Mouse (Mus musculus) ES-E14 (cell line): Measurements from ENCODE around the gene Scube1.

Experiments used
- CHD2 ChIP-seq: IDR thresholded peaks from 2 replicates; pipeline ENCODE4 v1.6.1; 2014; ENCODE audit warnings: mild to moderate bottlenecking, low read depth, low read length, inconsistent platforms
- HCFC1 ChIP-seq: IDR thresholded peaks from 2 replicates; pipeline ENCODE4 v1.6.1; 2012; ENCODE audit warnings: low read length, inconsistent platforms, borderline replicate concordance; ENCODE audit not compliant: insufficient read depth
- ZNF384 ChIP-seq: IDR thresholded peaks from 2 replicates; pipeline ENCODE4 v1.6.1; 2012; ENCODE audit warnings: low read depth, low read length, inconsistent platforms

DNA sequence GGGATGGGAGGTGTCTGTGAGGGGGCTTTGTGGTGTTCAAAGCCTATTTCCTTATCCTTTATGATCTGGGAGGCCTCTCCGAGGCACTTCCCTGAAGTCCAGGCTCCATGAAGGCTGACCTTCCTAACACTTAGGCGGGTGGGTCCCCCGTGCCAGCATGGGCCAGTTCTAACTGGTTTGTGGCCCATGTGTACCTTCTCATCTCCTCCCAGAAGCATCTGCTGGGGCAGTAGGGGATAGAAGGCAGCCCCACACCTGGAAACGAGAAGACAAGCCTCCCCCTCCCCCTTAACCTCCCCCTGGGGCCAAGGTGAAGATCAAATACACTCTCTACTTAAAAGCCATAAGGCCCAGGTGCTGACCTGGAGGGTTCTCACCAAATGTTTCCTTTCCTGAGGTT is 84.6 kb downstream of the Scube1 start:
- TF ChIP-seq CHD2: no peak
- TF ChIP-seq HCFC1: no peak
- no peak for TF ChIP-seq ZNF384
